Mouse (Mus musculus): ENCODE data around the gene Tspan3. TPM values are rescaled to one million over a fixed set of nuclear protein-coding genes. Genes with fewer than 3 reads are reported as not detected.

Gene Tspan3
- polyA plus RNA-seq, 1 experiment = 135 TPM

GRCm38 (mm10) chr9:56196921-56197320 lies 31.6 kb upstream of the Tspan3 start:
- Histone ChIP-seq H3K79me2 (ENCODE audit: control insufficient read depth, insufficient read depth) (no peaks in the 10 kb centered on the region), H3K4me2 (ENCODE audit: low read depth) (no peak overlapping the region), H3K4me3 (no peak overlapping the region), H3ac (ENCODE audit: control insufficient read depth, insufficient read length) (no peak overlapping the region), H3K27me3 (ENCODE audit: control insufficient read depth, insufficient read depth, insufficient read length) (no peaks in the 10 kb centered on the region), H3K36me3 (ENCODE audit: control insufficient read depth, insufficient read depth) (no peaks in the 10 kb centered on the region)
- TF ChIP-seq MYOD1 (IDR thresholded peaks at IDR 0.05; ENCODE audit: control insufficient read depth in 1 of 3, insufficient read length in 2 of 3, low read depth in 2 of 3) (no peak), POLR2A (IDR thresholded peaks at IDR 0.05; ENCODE audit: insufficient read length, low read depth) (no peak)

- Histone ChIP-seq H3K4me2 (ENCODE audit: low read depth) (no peak overlapping the region), H3K4me3 (no peak overlapping the region), H3K27me3 (ENCODE audit: control insufficient read depth, insufficient read depth, insufficient read length) (no peaks in the 10 kb centered on the region), H3K36me3 (ENCODE audit: control insufficient read depth, insufficient read depth) (no peaks in the 10 kb centered on the region), H3K79me2 (ENCODE audit: control insufficient read depth, insufficient read depth) (no peaks in the 10 kb centered on the region), H3ac (ENCODE audit: control insufficient read depth, insufficient read length) (no peak overlapping the region)
- TF ChIP-seq MYOG (IDR thresholded peaks at IDR 0.05; ENCODE audit: control insufficient read depth in 1 of 3, insufficient read depth in 1 of 3, insufficient read length in 2 of 3, low read depth in 2 of 3) (no peak), MAX (IDR thresholded peaks at IDR 0.05; ENCODE audit: low read depth) (no peak), SRF (IDR thresholded peaks at IDR 0.05; ENCODE audit: control insufficient read depth, insufficient read length, low read depth) (no peak)
Observed at GRCm38 (mm10) chr9:56195193-56195592, 29.9 kb upstream of the Tspan3 start.

DNA sequence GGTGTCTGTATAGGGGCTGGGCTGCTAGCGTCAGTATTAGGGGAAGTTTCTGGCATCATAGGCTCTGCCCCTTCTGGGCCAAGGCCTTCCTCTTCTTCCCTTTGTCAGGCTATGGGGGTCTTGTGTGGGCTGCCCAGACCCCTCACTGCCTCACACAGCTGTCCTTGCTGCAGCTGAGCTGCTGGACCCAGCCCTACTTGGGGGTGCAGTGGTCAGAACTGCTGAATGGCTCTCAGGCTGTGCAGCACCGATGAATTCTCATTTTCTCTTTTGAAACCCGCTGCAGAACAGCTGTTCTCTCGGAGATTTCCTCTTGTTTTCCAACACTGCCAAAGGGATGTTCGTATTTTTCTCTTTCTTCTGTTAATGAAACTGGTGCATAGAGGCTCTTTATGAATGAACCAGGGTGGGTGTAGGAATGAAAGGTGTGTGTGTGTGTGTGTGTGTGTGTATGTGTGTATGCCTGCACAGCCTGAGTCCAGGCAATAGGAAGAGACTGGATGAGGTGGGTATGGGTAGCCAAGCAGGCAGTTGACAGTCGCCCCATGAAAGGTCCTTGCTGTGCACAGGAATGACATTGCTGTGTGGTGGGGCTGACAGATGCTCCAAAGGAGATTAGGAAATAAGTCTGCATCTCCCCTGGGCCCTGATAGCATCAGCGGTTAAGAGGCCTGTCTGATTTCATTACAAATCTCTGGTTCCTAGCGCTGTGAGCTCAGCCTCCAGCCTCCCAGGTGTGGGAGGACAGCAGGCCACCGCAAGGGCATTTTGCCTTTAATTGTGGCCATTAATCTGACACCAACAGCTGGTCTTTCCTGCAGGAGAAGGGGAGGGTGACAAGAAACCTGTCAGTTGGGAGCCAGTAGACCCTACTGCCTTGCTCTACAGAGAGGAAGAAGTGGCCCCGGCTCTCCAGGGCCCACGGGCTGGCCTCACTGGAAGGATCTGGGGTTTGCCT lies 26.5 kb upstream of the Tspan3 start:
- Histone ChIP-seq H3K79me2 (ENCODE audit: control insufficient read depth, insufficient read depth) (no peaks in the 10 kb centered on the region), H3K27me3 (ENCODE audit: control insufficient read depth, insufficient read depth, insufficient read length) (no peaks in the 10 kb centered on the region), H3K36me3 (ENCODE audit: control insufficient read depth, insufficient read depth) (no peaks in the 10 kb centered on the region), H3ac (ENCODE audit: control insufficient read depth, insufficient read length) (no peak overlapping the region), H3K4me3 (no peak overlapping the region), H3K4me2 (ENCODE audit: low read depth) (no peak overlapping the region)
- TF ChIP-seq USF1 (IDR thresholded peaks at IDR 0.05; ENCODE audit: low read depth) = no peak
- TF ChIP-seq MAX (IDR thresholded peaks at IDR 0.05; ENCODE audit: low read depth) = no peak
- no peak for TF ChIP-seq POLR2A (IDR thresholded peaks at IDR 0.05; ENCODE audit: insufficient read length, low read depth)
- TF ChIP-seq REST (IDR thresholded peaks at IDR 0.05; ENCODE audit: insufficient read depth, insufficient read length) = no peak
- TF ChIP-seq MYOD1 (IDR thresholded peaks at IDR 0.05; ENCODE audit: control insufficient read depth in 1 of 3, insufficient read length in 2 of 3, low read depth in 2 of 3) = peak in 1 of 3 experiments; percentile 18
- no peak for TF ChIP-seq POLR2AphosphoS2 (IDR thresholded peaks at IDR 0.05; ENCODE audit: insufficient read length, low read depth)

GRCm38 (mm10) chr9:56180118-56180781 lies 15.0 kb upstream of the Tspan3 start:
- H3K4me3 ChIP-seq = no peak overlapping the region
- H3ac ChIP-seq (ENCODE audit: control insufficient read depth, insufficient read length) = no peak overlapping the region
- H3K36me3 ChIP-seq (ENCODE audit: control insufficient read depth, insufficient read depth) = no peaks in the 10 kb centered on the region
- H3K27me3 ChIP-seq (ENCODE audit: control insufficient read depth, insufficient read depth, insufficient read length) = no peaks in the 10 kb centered on the region
- no peak for TF ChIP-seq MYOD1 (IDR thresholded peaks at IDR 0.05; ENCODE audit: control insufficient read depth in 1 of 3, insufficient read length in 2 of 3, low read depth in 2 of 3)
- no peak for TF ChIP-seq POLR2AphosphoS2 (IDR thresholded peaks at IDR 0.05; ENCODE audit: insufficient read length, low read depth)
- no peak for TF ChIP-seq TCF12 (IDR thresholded peaks at IDR 0.05; ENCODE audit: insufficient read depth, poor library complexity, severe bottlenecking)
- TF ChIP-seq E2F4 (IDR thresholded peaks at IDR 0.05; ENCODE audit: insufficient read depth) = no peak
- TF ChIP-seq REST (IDR thresholded peaks at IDR 0.05; ENCODE audit: insufficient read depth, insufficient read length) = no peak
- no peak for TF ChIP-seq POLR2A (IDR thresholded peaks at IDR 0.05; ENCODE audit: insufficient read length, low read depth)
- TF ChIP-seq MAX (IDR thresholded peaks at IDR 0.05; ENCODE audit: low read depth) = no peak
- H3K79me2 ChIP-seq (ENCODE audit: control insufficient read depth, insufficient read depth) = no peaks in the 10 kb centered on the region
- no peak overlapping the region for H3K4me2 ChIP-seq (ENCODE audit: low read depth)

DNA sequence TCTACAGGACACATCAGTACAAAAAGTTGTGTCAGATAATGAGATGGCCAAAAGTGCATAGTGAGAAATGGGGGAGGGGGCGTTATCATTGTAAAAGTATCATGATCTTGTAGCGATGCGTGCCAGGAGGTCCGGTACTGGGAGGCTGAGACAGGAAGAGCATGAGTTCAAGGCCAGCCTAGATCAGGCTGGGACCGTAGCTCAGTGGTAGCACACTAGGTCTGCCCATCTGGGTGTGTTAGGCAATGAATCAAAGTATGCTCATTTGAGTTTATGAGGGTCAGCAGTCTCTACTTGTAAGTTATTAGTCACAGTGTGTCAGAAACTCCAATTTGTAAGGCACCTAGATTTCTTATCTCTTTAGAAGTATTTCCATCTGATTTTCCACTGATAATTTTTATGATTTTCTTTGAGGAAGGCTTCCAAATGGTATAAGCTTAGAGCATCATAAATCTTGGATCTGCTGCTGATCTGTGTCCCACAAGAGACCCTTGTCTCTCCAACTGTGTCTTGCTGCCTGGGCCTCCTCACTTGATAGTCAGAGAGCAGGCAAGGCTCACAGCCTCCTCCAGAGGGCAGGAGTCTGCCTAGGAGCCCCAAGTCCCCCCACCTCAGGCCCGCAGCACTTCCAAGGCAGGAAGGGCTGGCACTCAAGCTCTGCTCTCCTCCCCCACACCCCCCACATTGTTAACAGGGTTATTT lies 14.3 kb upstream of the Tspan3 start:
- no peak for TF ChIP-seq MYOG (IDR thresholded peaks at IDR 0.05; ENCODE audit: control insufficient read depth in 1 of 3, insufficient read depth in 1 of 3, insufficient read length in 2 of 3, low read depth in 2 of 3)
- no peak for TF ChIP-seq REST (IDR thresholded peaks at IDR 0.05; ENCODE audit: insufficient read depth, insufficient read length)
- no peak for TF ChIP-seq USF1 (IDR thresholded peaks at IDR 0.05; ENCODE audit: low read depth)
- no peak for TF ChIP-seq TCF12 (IDR thresholded peaks at IDR 0.05; ENCODE audit: insufficient read depth, poor library complexity, severe bottlenecking)
- TF ChIP-seq CEBPB (IDR thresholded peaks at IDR 0.05; ENCODE audit: insufficient read depth, poor library complexity, severe bottlenecking) = no peak
- TF ChIP-seq POLR2A (IDR thresholded peaks at IDR 0.05; ENCODE audit: insufficient read length, low read depth) = no peak
- no peak for TF ChIP-seq POLR2AphosphoS2 (IDR thresholded peaks at IDR 0.05; ENCODE audit: insufficient read length, low read depth)
- TF ChIP-seq E2F4 (IDR thresholded peaks at IDR 0.05; ENCODE audit: insufficient read depth) = no peak
- no peak for TF ChIP-seq MYOD1 (IDR thresholded peaks at IDR 0.05; ENCODE audit: control insufficient read depth in 1 of 3, insufficient read length in 2 of 3, low read depth in 2 of 3)
- TF ChIP-seq SRF (IDR thresholded peaks at IDR 0.05; ENCODE audit: control insufficient read depth, insufficient read length, low read depth) = no peak
- no peak for TF ChIP-seq MAX (IDR thresholded peaks at IDR 0.05; ENCODE audit: low read depth)
- no peak for TF ChIP-seq TCF3 (IDR thresholded peaks at IDR 0.05; ENCODE audit: insufficient read length, low read depth)
- Histone ChIP-seq H3K4me3 (no peak overlapping the region), H3K36me3 (ENCODE audit: control insufficient read depth, insufficient read depth) (no peaks in the 10 kb centered on the region), H3ac (ENCODE audit: control insufficient read depth, insufficient read length) (no peak overlapping the region), H3K4me2 (ENCODE audit: low read depth) (no peak overlapping the region), H3K79me2 (ENCODE audit: control insufficient read depth, insufficient read depth) (no peaks in the 10 kb centered on the region), H3K27me3 (ENCODE audit: control insufficient read depth, insufficient read depth, insufficient read length) (no peaks in the 10 kb centered on the region)
